Mouse (Mus musculus): Measurements from ENCODE around the gene Adgrg4. TPM values are rescaled to one million over a fixed set of nuclear protein-coding genes. Genes with fewer than 3 reads are reported as not detected.

Adgrg4 gene
- total RNA-seq (2015) (not detected in 2 replicates), total RNA-seq (2017) (not detected in 2 replicates)

DNA sequence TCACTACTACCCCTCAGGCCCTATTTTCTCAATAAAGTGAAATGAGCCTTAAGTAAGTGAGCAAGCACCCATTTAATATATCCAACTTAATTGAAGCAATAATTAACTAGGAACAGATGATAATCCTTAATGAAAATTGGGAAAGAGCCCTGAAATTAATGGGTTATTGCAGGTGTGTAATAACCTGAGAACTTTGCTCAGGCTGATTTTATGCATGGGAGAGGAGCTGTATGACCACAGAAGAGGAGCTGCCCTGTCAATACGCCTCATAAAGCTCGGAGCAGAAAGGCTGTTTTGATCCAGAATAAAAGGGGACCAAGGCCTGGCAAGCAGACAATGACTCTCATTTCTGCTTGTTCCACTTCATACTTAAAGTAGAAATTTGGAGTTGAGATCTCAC lies at the start of gene Adgrg4:
Gene Adgrg4, plus strand, starts transcription at position 301 of the 400 bp plus-strand sequence.
- no peak for ATAC-seq (ENCODE audit: poor library complexity, severe bottlenecking)

GRCm38 (mm10) chrX:56821765-56822603 lies 48.0 kb upstream of the Adgrg4 start, which contains the start of gene Map7d3:
TSS of gene Map7d3 (minus strand) at chrX:56822326.
- ATAC-seq (ENCODE audit: poor library complexity, severe bottlenecking): peak; percentile 56

DNA sequence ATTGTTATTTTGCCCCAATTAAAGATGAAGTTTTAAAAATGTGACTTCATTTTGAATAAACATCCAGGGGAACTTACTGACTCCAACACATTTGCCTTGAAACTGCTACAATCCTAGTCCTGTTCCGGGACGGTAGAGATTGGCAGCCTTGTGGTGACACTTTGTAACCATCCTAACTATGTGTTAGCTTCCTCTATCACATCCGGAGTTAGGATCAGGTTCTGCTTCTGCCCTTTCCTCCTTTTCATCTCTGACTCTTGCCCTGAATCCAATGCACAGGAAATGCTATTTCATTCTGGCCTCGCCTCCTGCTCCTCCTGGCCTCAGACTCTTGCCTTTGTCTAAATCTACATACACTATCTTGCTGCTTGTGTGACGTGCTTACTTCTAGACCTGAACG lies 42.5 kb upstream of the Adgrg4 start:
- ATAC-seq (ENCODE audit: poor library complexity, severe bottlenecking): peak; percentile 89

GRCm38 (mm10) chrX:56835842-56836241 lies 34.1 kb upstream of the Adgrg4 start:
- ATAC-seq (ENCODE audit: poor library complexity, severe bottlenecking): peak; percentile 66

DNA sequence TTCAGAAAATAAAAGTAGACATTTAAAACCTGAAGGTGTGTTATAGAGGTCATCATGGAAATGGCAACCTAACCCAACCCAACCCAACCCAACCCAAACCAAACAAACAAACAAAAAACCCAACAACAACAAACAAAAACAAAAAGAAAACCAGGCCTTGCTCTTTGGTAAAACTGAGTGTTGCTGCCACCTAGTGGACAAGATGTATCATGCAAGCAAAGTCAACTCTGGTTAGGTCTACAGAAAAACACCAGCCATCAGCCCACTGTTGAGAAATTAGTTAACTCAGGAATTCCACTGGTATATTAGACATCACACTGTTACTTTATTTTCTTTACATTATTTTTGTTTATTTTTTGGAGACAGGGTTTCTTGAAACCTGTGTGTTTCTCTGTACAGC lies 30.6 kb upstream of the Adgrg4 start:
- ATAC-seq (ENCODE audit: poor library complexity, severe bottlenecking): no peak

GRCm38 (mm10) chrX:56841255-56841654 lies 28.7 kb upstream of the Adgrg4 start:
- no peak for ATAC-seq (ENCODE audit: poor library complexity, severe bottlenecking)

DNA sequence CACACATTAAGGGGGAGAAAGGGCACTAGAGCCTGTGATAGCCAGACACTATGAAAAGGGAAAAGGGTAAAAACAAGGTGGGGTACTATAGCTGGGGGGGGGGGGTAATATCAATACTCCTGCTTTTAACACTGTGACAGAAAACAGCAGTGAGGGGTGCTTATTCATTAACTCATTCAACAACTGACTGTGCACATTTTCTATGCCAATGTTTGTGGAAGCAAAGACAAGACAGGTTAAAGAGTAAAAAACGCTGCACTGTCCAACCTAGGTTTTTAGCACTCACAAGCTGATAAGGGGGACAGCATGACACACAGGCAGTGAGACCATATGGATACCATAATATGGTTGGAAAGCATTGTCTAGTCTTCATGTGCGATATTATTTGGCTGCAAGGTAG lies 142.9 kb downstream of the Adgrg4 start:
- ATAC-seq (ENCODE audit: poor library complexity, severe bottlenecking): no peak

- ATAC-seq (ENCODE audit: poor library complexity, severe bottlenecking): no peak
These were observed 172.8 kb downstream of the Adgrg4 start, which contains the start of gene Brs3 for GRCm38 (mm10) chrX:57042774-57043173. TSS of gene Brs3 (plus strand) at chrX:57043074.

DNA sequence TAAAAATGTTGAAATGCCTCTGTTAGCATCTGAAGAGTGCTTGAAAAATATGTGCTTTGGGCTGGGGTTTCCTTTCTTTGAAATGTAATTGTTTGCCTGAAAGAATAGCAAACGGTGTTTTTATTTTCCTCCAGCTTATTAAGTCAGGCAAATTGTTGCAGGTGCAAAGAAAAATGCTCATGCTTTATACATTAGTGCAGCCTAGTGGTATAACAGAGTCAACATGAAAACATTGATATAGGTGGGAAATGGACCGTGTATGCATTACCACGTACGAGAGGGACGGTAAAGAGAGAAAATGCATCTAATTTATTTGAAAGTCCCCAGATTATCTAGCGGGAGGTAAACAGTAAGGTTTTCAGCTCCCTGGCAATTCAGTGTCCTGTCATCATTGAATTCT lies 173.9 kb downstream of the Adgrg4 start:
- ATAC-seq (ENCODE audit: poor library complexity, severe bottlenecking): no peak

Other genes starting within 250 kb of the Adgrg4 start
- 0.21 TPM in 1 of 2 replicates, not detected in the other for gene Fhl1, start 138.4 kb upstream of the Adgrg4 start, total RNA-seq (2015)
- 1.4 TPM in 1 of 2 replicates, not detected in the other for gene Fhl1, start 138.4 kb upstream of the Adgrg4 start, total RNA-seq (2017)
- 9.0 and 9.9 TPM in 2 replicates for gene Map7d3, start 47.8 kb upstream of the Adgrg4 start, total RNA-seq (2015)
- 4.2 and 5.4 TPM in 2 replicates for gene Map7d3, start 47.8 kb upstream of the Adgrg4 start, total RNA-seq (2017)
- not detected in 2 replicates for gene Brs3, start 172.9 kb downstream of the Adgrg4 start, total RNA-seq (2015)
- gene Brs3, start 172.9 kb downstream of the Adgrg4 start, total RNA-seq (2017): not detected in 2 replicates
- gene Htatsf1, start 183.4 kb downstream of the Adgrg4 start, total RNA-seq (2015): 32.0 and 35.4 TPM in 2 replicates
- 47.7 and 49.1 TPM in 2 replicates for gene Htatsf1, start 183.4 kb downstream of the Adgrg4 start, total RNA-seq (2017)
- not detected in 2 replicates for gene Vgll1, start 217.9 kb downstream of the Adgrg4 start, total RNA-seq (2015)
- gene Vgll1, start 217.9 kb downstream of the Adgrg4 start, total RNA-seq (2017): not detected in 2 replicates

All from megakaryocyte, adult 5-6 weeks (primary cell).